In genomic region chr5:124470591-124471171, GRCm38 (mm10) we compare ENCODE assay signal across 20 mouse cellular contexts. TPM values are rescaled to one million over a fixed set of nuclear protein-coding genes. Genes with fewer than 3 reads are reported as not detected.
DNase-seq lines count a peak whose midpoint lies in the region; ATAC-seq and TF ChIP-seq lines count a peak whose summit lies in the region.
"Had no signal": no experiment of that assay in that cellular context is flagged by ENCODE, and none has a peak within 500 bp of the region (broad histone marks: within the 10 kb centered on the region; RNA-seq: fewer than 3 reads in every experiment).

No protein-coding gene starts in this region.

- H3K36me3 ChIP-seq in kidney, adult 2 months (ENCODE audit: control insufficient read depth, insufficient read depth, low read length), result peaks cover 6% of the 10 kb centered on the region; the same call in 1 of the 2 replicates
- peaks cover 30% of the 10 kb centered on the region for H3K36me3 ChIP-seq in kidney, embryonic 16.5 days (ENCODE audit: insufficient read depth, low read length)
- no peaks in the 10 kb centered on the region for H3K36me3 ChIP-seq in lung, postnatal 0 days (ENCODE audit: insufficient read depth, low read length)
- H3K36me3 ChIP-seq in splenic B cell, adult 2 months (ENCODE audit: control insufficient read depth, insufficient read depth, low read length, poor library complexity, severe bottlenecking), result peaks cover 4% of the 10 kb centered on the region
- H3K36me3 ChIP-seq in midbrain, postnatal 0 days (ENCODE audit: insufficient read depth, low read length), result peaks cover 17% of the 10 kb centered on the region

- no peaks in the 10 kb centered on the region for H3K27me3 ChIP-seq in kidney, adult 2 months (replicated peaks; ENCODE audit: control insufficient read depth, insufficient read depth, low read length)
- no peaks in the 10 kb centered on the region for H3K27me3 ChIP-seq in kidney, embryonic 16.5 days (ENCODE audit: insufficient read depth, low read length)
- no peaks in the 10 kb centered on the region for H3K27me3 ChIP-seq in lung, postnatal 0 days (replicated peaks; ENCODE audit: insufficient read depth, low read length)
- H3K27me3 ChIP-seq in Patski, result no peaks in the 10 kb centered on the region
- H3K27me3 ChIP-seq in splenic B cell, adult 2 months (ENCODE audit: control insufficient read depth, insufficient read depth, low read length, poor library complexity, severe bottlenecking), result no peaks in the 10 kb centered on the region
- no peaks in the 10 kb centered on the region for H3K27me3 ChIP-seq in midbrain, postnatal 0 days (ENCODE audit: insufficient read depth, low read length)
- H3K27me3 ChIP-seq: forebrain, embryonic 13.5 days; heart, embryonic 12.5 days; hindbrain, embryonic 12.5 days had no signal

- peaks cover 11% of the 10 kb centered on the region for H3K4me1 ChIP-seq in kidney, adult 2 months (ENCODE audit: control insufficient read depth, insufficient read depth, low read length)
- H3K4me1 ChIP-seq in kidney, embryonic 16.5 days (ENCODE audit: insufficient read depth, low read length), result peaks cover 4% of the 10 kb centered on the region
- peaks cover 4% of the 10 kb centered on the region; the same call in 1 of the 2 replicates for H3K4me1 ChIP-seq in lung, postnatal 0 days (ENCODE audit: insufficient read depth, low read depth, low read length)
- no peaks in the 10 kb centered on the region for H3K4me1 ChIP-seq in midbrain, postnatal 0 days (ENCODE audit: insufficient read depth, low read length)

- in situ Hi-C loops in Patski (cut with MboI; ENCODE audit: low pct_unique_long_range_greater_than_20kb), result no loop called here

- H3K27ac ChIP-seq in kidney, adult 2 months (ENCODE audit: insufficient read depth, low read depth, low read length), result peak overlapping the region; percentile 92
- H3K27ac ChIP-seq in kidney, embryonic 16.5 days (ENCODE audit: low read length), result no peak overlapping the region
- no peak overlapping the region for H3K27ac ChIP-seq in lung, postnatal 0 days (ENCODE audit: low read length)
- H3K27ac ChIP-seq in midbrain, postnatal 0 days (ENCODE audit: low read depth, low read length), result no peak overlapping the region
- H3K27ac ChIP-seq: embryonic facial prominence, embryonic 10.5 days; forebrain, embryonic 13.5 days; gastrocnemius, adult 2 months; hindbrain, embryonic 12.5 days had no signal

- no peaks in the 10 kb centered on the region for H3K9me3 ChIP-seq in kidney, embryonic 16.5 days (ENCODE audit: low read length)
- no peaks in the 10 kb centered on the region for H3K9me3 ChIP-seq in lung, postnatal 0 days (ENCODE audit: low read length)
- no peaks in the 10 kb centered on the region for H3K9me3 ChIP-seq in midbrain, postnatal 0 days (ENCODE audit: low read length)
- H3K9me3 ChIP-seq: embryonic facial prominence, embryonic 10.5 days; forebrain, embryonic 13.5 days; heart, embryonic 12.5 days; hindbrain, embryonic 12.5 days had no signal

- no peak overlapping the region for H3K9ac ChIP-seq in kidney, embryonic 16.5 days (replicated peaks; ENCODE audit: low read length)
- no peak overlapping the region for H3K9ac ChIP-seq in lung, postnatal 0 days (replicated peaks; ENCODE audit: low read depth)
- no peak overlapping the region for H3K9ac ChIP-seq in midbrain, postnatal 0 days (replicated peaks; ENCODE audit: low read length, poor library complexity, severe bottlenecking)
- H3K9ac ChIP-seq: forebrain, embryonic 13.5 days; forebrain, postnatal 0 days; heart, embryonic 12.5 days; hindbrain, embryonic 12.5 days had no signal

- H3K4me3 ChIP-seq in kidney, adult 2 months (ENCODE audit: insufficient read depth, low read depth, low read length), result no peak overlapping the region
- no peak overlapping the region for H3K4me3 ChIP-seq in kidney, embryonic 16.5 days (ENCODE audit: low read length)
- H3K4me3 ChIP-seq in lung, postnatal 0 days (ENCODE audit: low read depth, low read length), result no peak overlapping the region
- H3K4me3 ChIP-seq in midbrain, postnatal 0 days (ENCODE audit: low read depth, low read length), result no peak overlapping the region
- H3K4me3 ChIP-seq: embryonic facial prominence, embryonic 10.5 days; forebrain, embryonic 13.5 days; gastrocnemius, adult 2 months; heart, embryonic 12.5 days; hindbrain, embryonic 12.5 days had no signal

- ATAC-seq in kidney, embryonic 16.5 days (ENCODE audit: low FRiP score, low TSS enrichment), result no peak
- ATAC-seq in lung, postnatal 0 days, result peak; percentile 70
- ATAC-seq in Patski, result peak; percentile 21
- ATAC-seq in midbrain, postnatal 0 days (ENCODE audit: low FRiP score), result no peak
- ATAC-seq: forebrain, embryonic 13.5 days; forebrain, postnatal 0 days; hindbrain, embryonic 16.5 days had no signal

- 26% methylated on average over 6 of the region's 6 CpGs for WGBS in kidney, adult 2 months
- 70% methylated on average over 6 of the region's 6 CpGs for WGBS in kidney, embryonic 16.5 days
- 55% methylated on average over 6 of the region's 6 CpGs for WGBS in lung, postnatal 0 days
- 84% methylated on average over 6 of the region's 6 CpGs for WGBS in midbrain, postnatal 0 days

- no peak for TF ChIP-seq CTCF in kidney, adult 2 months (conservative IDR thresholded peaks at IDR 0.05; ENCODE audit: insufficient read depth, insufficient read length, low read depth, low read length)
- TF ChIP-seq CTCF in lung, postnatal 0 days (IDR thresholded peaks at IDR 0.05), result no peak
- no peak for TF ChIP-seq CTCF in Patski (IDR thresholded peaks at IDR 0.05)
- TF ChIP-seq CTCF in midbrain, postnatal 0 days (IDR thresholded peaks at IDR 0.05), result no peak

- no peak overlapping the region for H3K4me2 ChIP-seq in kidney, embryonic 16.5 days (replicated peaks; ENCODE audit: low read depth, low read length)
- no peak overlapping the region for H3K4me2 ChIP-seq in lung, postnatal 0 days (replicated peaks; ENCODE audit: low read depth, low read length)
- no peak overlapping the region for H3K4me2 ChIP-seq in midbrain, postnatal 0 days (ENCODE audit: low read depth, low read length, poor library complexity, severe bottlenecking)
- H3K4me2 ChIP-seq: forebrain, embryonic 13.5 days; heart, embryonic 12.5 days; hindbrain, embryonic 12.5 days had no signal

- POLR2A ChIA-PET in Patski (lab: Charles Lee), result interaction anchor here (0.8 to 1.2 kb wide), 2 partner anchors 24 to 27 kb away, joined by 3 to 5 read pairs; no protein-coding TSS in a partner anchor

- TF ChIP-seq EP300 in lung, postnatal 0 days (IDR thresholded peaks at IDR 0.05), result no peak

- DNase-seq in kidney, adult 2 months, result peak; percentile 78
- DNase-seq in lung, postnatal 0 days (ENCODE audit: low spot score), result peak; percentile 68
- no peak for DNase-seq in lung, postnatal 36 days
- no peak for DNase-seq in Patski (ENCODE audit: low read depth, low spot score)
- peak; percentile 85 for DNase-seq in splenic B cell, adult 2 months (ENCODE audit: low read depth, low spot score)
- no peak for DNase-seq in left cerebral cortex, postnatal 10 days (ENCODE audit: extremely low spot score in 1 of 2, low spot score in 2 of 2)
- DNase-seq in midbrain, postnatal 0 days (ENCODE audit: low spot score), result no peak
- DNase-seq: adrenal gland, postnatal 14 days; cerebellum, adult 2 months; cerebellum, postnatal 10 days; forebrain, postnatal 0 days; gastrocnemius, adult 2 months; gastrocnemius, postnatal 25 days; heart, postnatal 4 days had no signal

- no peak for TF ChIP-seq POLR2A in kidney, adult 2 months (IDR thresholded peaks at IDR 0.05; ENCODE audit: low read depth, low read length)

- CTCF ChIA-PET in Patski (lab: Charles Lee), result interaction anchor here (0.8 kb wide), 1 partner anchor 9 kb away, joined by 3 read pairs; no protein-coding TSS in a partner anchor

- intact Hi-C loops in left cerebral cortex, postnatal 10 days (cut with DNase I), result no loop called here

RNA-seq across cellular contexts. Expression of gene Rilpl2, which starts 7.5 kb away (rescaled TPM):
- 44.3 and 46.3 TPM in 2 replicates for polyA plus RNA-seq in kidney, adult 2 months (2012; rRNA removed)
- polyA plus RNA-seq in kidney, embryonic 16.5 days (2015; fragmentation: Nextera tagmentation; extraction: Ambion mirVana), result 34.7 and 36.8 TPM in 2 replicates
- polyA plus RNA-seq in lung, postnatal 0 days (2015; fragmentation: Nextera tagmentation; extraction: Ambion mirVana), result 31.5 and 32.7 TPM in 2 replicates
- polyA plus RNA-seq in Patski (2021), result 75.6 TPM
- 10 to 100 TPM; 21.4 to 23.2 TPM for total RNA-seq in left cerebral cortex, postnatal 10 days (2021)
- 32.3 and 38.6 TPM in 2 replicates for total RNA-seq in midbrain, postnatal 0 days (2014; rRNA removed)
- 33.8 and 34.3 TPM in 2 replicates for polyA plus RNA-seq in midbrain, postnatal 0 days (2015; fragmentation: Nextera tagmentation; extraction: Ambion mirVana)

RNA-seq across cellular contexts. Expression of gene Snrnp35, which starts 12.3 kb away (rescaled TPM):
- polyA plus RNA-seq in kidney, adult 2 months (2012; rRNA removed), result 4.3 and 5.9 TPM in 2 replicates
- 27.4 and 29.4 TPM in 2 replicates for polyA plus RNA-seq in kidney, embryonic 16.5 days (2015; fragmentation: Nextera tagmentation; extraction: Ambion mirVana)
- polyA plus RNA-seq in lung, postnatal 0 days (2015; fragmentation: Nextera tagmentation; extraction: Ambion mirVana), result 11.7 and 12.8 TPM in 2 replicates
- 20.3 TPM for polyA plus RNA-seq in Patski (2021)
- total RNA-seq in left cerebral cortex, postnatal 10 days (2021), result 10 to 100 TPM; 21.1 TPM
- 5.2 and 10.7 TPM in 2 replicates for total RNA-seq in midbrain, postnatal 0 days (2014; rRNA removed)
- 10.1 and 13.0 TPM in 2 replicates for polyA plus RNA-seq in midbrain, postnatal 0 days (2015; fragmentation: Nextera tagmentation; extraction: Ambion mirVana)

RNA-seq across cellular contexts. Expression of gene Kmt5a, which starts 31.0 kb away (rescaled TPM):
- polyA plus RNA-seq in kidney, adult 2 months (2012; rRNA removed), result 75.9 and 81.1 TPM in 2 replicates
- 30.7 and 38.1 TPM in 2 replicates for polyA plus RNA-seq in kidney, embryonic 16.5 days (2015; fragmentation: Nextera tagmentation; extraction: Ambion mirVana)
- polyA plus RNA-seq in lung, postnatal 0 days (2015; fragmentation: Nextera tagmentation; extraction: Ambion mirVana), result 18.0 and 21.9 TPM in 2 replicates
- polyA plus RNA-seq in Patski (2021), result 174 TPM
- 10 to 100 TPM; 36.2 to 42.3 TPM for total RNA-seq in left cerebral cortex, postnatal 10 days (2021)
- total RNA-seq in midbrain, postnatal 0 days (2014; rRNA removed), result 27.4 and 39.0 TPM in 2 replicates
- 13.3 and 15.3 TPM in 2 replicates for polyA plus RNA-seq in midbrain, postnatal 0 days (2015; fragmentation: Nextera tagmentation; extraction: Ambion mirVana)

RNA-seq across cellular contexts. Expression of gene Sbno1, which starts 44.9 kb away (rescaled TPM):
- polyA plus RNA-seq in kidney, adult 2 months (2012; rRNA removed), result 16.7 and 20.8 TPM in 2 replicates
- 72.7 and 94.8 TPM in 2 replicates for polyA plus RNA-seq in kidney, embryonic 16.5 days (2015; fragmentation: Nextera tagmentation; extraction: Ambion mirVana)
- 46.5 and 58.0 TPM in 2 replicates for polyA plus RNA-seq in lung, postnatal 0 days (2015; fragmentation: Nextera tagmentation; extraction: Ambion mirVana)
- 59.0 TPM for polyA plus RNA-seq in Patski (2021)
- 100 to 1,000 TPM; 128 to 143 TPM for total RNA-seq in left cerebral cortex, postnatal 10 days (2021)
- total RNA-seq in midbrain, postnatal 0 days (2014; rRNA removed), result 41.0 and 54.5 TPM in 2 replicates
- polyA plus RNA-seq in midbrain, postnatal 0 days (2015; fragmentation: Nextera tagmentation; extraction: Ambion mirVana), result 68.9 and 80.4 TPM in 2 replicates

Comparison
In these comparisons a context has a peak if more than half of its experiments do, and no peak if none do; other contexts are left out.
1. DNase-seq: peak in kidney, adult 2 months (single experiment), lung, postnatal 0 days (single experiment) and splenic B cell, adult 2 months (single experiment); none in lung, postnatal 36 days (single experiment), Patski (single experiment), left cerebral cortex, postnatal 10 days (0 of 2) and midbrain, postnatal 0 days (single experiment).
2. ATAC-seq: peak in lung, postnatal 0 days (single experiment) and Patski (single experiment); none in kidney, embryonic 16.5 days (single experiment) and midbrain, postnatal 0 days (single experiment).